Mouse (Mus musculus): ENCODE results near the gene Snx9. TPM values are rescaled to one million over a fixed set of nuclear protein-coding genes. Genes with fewer than 3 reads are reported as not detected.

Gene Snx9
- polyA plus RNA-seq, 1 experiment from 2014 or later, result 55.9 TPM

DNA sequence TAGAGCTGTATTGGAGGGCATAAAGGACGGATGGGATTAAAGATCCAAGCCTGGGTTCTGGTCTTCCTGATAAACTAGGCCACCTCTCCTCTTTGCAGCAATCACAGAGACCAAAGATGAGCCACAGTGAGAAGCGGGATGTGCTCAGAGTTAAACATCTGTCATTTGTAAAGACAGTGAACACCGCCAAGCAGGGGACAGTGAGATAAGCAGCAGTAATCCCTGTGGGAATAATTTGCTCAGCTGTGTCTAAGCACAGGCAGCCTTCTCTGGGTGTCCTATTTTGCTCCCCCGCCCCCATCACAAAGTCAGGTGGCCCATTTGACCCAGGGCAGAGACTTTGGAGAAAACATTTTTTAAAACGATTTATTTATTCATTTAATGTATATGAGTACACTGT is 125.6 kb downstream of the Snx9 start:
- Histone ChIP-seq H3K27ac (no peak overlapping the region), H3K4me3 (replicated peaks) (no peak overlapping the region), H3K9ac (no peak overlapping the region), H3K4me1 (replicated peaks) (peaks cover 31% of the 10 kb centered on the region), H3K4me2 (replicated peaks) (no peak overlapping the region), H3K27me3 (replicated peaks) (no peaks in the 10 kb centered on the region), H3K36me3 (no peaks in the 10 kb centered on the region), H3K9me3 (no peaks in the 10 kb centered on the region)
- ATAC-seq, result no peak
- WGBS, result 75% methylated on average over 5 of the region's 5 CpGs

DNA sequence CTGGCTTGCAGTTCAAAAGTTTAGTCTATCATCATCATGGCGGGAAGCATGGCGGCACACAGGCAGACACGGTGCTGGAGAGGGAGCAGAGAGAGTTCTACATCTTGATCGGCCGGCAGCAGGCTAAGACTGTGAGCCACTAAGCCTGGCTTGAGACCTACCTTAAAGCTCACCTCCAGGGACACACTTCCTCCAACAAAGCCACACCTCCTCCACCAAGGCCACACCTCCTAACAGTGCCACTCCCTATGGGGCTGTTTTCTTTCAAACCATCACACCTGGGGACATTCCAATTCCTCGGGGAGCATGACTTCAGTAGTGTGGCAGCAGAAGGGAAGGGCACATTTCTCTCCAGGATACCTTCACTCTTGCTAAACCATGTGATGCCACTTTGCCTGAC is 127.4 kb downstream of the Snx9 start:
- 0 out of 2 replicates have a peak overlapping the region, but pooled peaks have one; percentile 40 for H3K27ac ChIP-seq
- no peaks in the 10 kb centered on the region for H3K9me3 ChIP-seq
- no peaks in the 10 kb centered on the region for H3K27me3 ChIP-seq (replicated peaks)
- H3K9ac ChIP-seq, result no peak overlapping the region
- H3K4me1 ChIP-seq (replicated peaks), result peaks cover 29% of the 10 kb centered on the region
- no peak overlapping the region for H3K4me2 ChIP-seq (replicated peaks)
- 52% methylated on average over 6 of the region's 6 CpGs for WGBS
- no peak overlapping the region for H3K4me3 ChIP-seq (replicated peaks)
- ATAC-seq, result peak; percentile 63
- H3K36me3 ChIP-seq, result no peaks in the 10 kb centered on the region

GRCm38 (mm10) chr17:5969246-5969645 is 128.1 kb downstream of the Snx9 start:
- WGBS, result 50% methylated on average over 3 of the region's 3 CpGs
- Histone ChIP-seq H3K4me1 (replicated peaks) (peaks cover 28% of the 10 kb centered on the region), H3K27ac (peak overlapping the region; percentile 33; the same call in 1 of the 2 replicates)

DNA sequence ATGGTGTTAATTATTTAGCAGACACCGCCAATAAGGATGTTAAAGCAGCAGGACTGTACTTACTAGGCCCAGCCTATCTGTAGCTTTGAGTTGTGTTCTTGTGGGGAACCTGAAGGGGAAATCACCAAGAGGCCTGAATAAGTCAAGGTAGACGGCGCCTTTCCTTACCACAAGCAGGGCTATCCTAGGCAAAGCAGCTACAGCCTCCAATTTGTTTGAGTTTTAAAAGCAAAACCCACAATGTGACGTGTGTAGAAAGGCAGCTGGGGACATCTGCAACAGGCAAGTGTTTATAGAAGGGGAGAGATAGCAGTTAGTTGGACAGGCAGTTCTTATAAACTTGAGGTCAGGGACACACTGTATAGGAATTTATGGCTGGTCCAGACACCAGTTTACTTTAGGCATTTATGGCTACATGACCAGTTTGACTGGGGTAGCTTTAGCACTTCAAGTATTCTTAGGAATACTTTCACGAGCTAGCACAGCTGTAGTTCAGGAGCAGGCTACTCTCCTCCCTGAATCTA is 129.2 kb downstream of the Snx9 start:
- H3K4me2 ChIP-seq (replicated peaks), result no peak overlapping the region
- 36% methylated on average over 5 of the region's 5 CpGs for WGBS
- H3K9ac ChIP-seq, result no peak overlapping the region
- no peak overlapping the region for H3K4me3 ChIP-seq (replicated peaks)
- H3K36me3 ChIP-seq, result no peaks in the 10 kb centered on the region
- no peaks in the 10 kb centered on the region for H3K27me3 ChIP-seq (replicated peaks)
- peak; percentile 65 for ATAC-seq
- H3K4me1 ChIP-seq (replicated peaks), result peaks cover 25% of the 10 kb centered on the region
- peak overlapping the region; percentile 61 for H3K27ac ChIP-seq
- H3K9me3 ChIP-seq, result no peaks in the 10 kb centered on the region

More at GRCm38 (mm10) chr17:5969246-5969645, 128.1 kb downstream of the Snx9 start:
- H3K9ac ChIP-seq, result no peak overlapping the region
- no peaks in the 10 kb centered on the region for H3K27me3 ChIP-seq (replicated peaks)
- no peak overlapping the region for H3K4me3 ChIP-seq (replicated peaks)
- no peak for ATAC-seq
- no peak overlapping the region for H3K4me2 ChIP-seq (replicated peaks)
- no peaks in the 10 kb centered on the region for H3K36me3 ChIP-seq
- H3K9me3 ChIP-seq, result no peaks in the 10 kb centered on the region

DNA sequence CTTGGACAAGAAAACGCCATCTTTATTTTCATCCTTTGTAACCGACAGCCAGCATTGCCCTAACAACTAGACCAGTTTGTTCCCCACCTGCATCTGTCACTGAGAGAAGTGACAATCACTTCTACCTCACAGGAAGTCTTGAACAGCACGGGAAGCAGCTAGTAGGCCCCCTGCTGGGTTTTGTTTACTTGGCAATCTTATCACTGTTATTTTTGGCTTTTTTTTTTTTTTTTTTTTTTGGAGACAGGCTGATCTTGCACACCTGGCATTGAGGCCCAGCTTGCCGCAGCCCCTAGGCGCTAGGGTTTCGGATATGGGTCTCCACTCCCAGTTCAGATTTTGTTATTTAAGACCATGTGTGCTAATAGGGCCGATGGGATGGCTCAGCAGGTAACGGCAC is 132.4 kb downstream of the Snx9 start:
- Histone ChIP-seq H3K9ac (no peak overlapping the region), H3K27ac (no peak overlapping the region), H3K36me3 (no peaks in the 10 kb centered on the region), H3K27me3 (replicated peaks) (no peaks in the 10 kb centered on the region), H3K4me2 (replicated peaks) (no peak overlapping the region), H3K4me3 (replicated peaks) (no peak overlapping the region), H3K9me3 (no peaks in the 10 kb centered on the region), H3K4me1 (replicated peaks) (peaks cover 47% of the 10 kb centered on the region)
- ATAC-seq, result no peak
- WGBS, result 72% methylated on average over 8 of the region's 8 CpGs

- peaks cover 36% of the 10 kb centered on the region for H3K4me1 ChIP-seq (replicated peaks)
- H3K27ac ChIP-seq, result peak overlapping the region; percentile 74
- no peaks in the 10 kb centered on the region for H3K36me3 ChIP-seq
- H3K27me3 ChIP-seq (replicated peaks), result no peaks in the 10 kb centered on the region
- peak overlapping the region; percentile 28; the same call in 1 of the 2 replicates for H3K9ac ChIP-seq
- peak; percentile 48 for ATAC-seq
- peak overlapping the region; percentile 46 for H3K4me2 ChIP-seq (replicated peaks)
- H3K9me3 ChIP-seq, result no peaks in the 10 kb centered on the region
- no peak overlapping the region; the same call in 1 of the 2 replicates for H3K4me3 ChIP-seq (replicated peaks)
- WGBS, result 28% methylated on average over 23 of the region's 23 CpGs
These were observed 134.2 kb downstream of the Snx9 start for GRCm38 (mm10) chr17:5975099-5975977.

- no peaks in the 10 kb centered on the region for H3K27me3 ChIP-seq (replicated peaks)
- H3K4me2 ChIP-seq (replicated peaks), result peak overlapping the region; percentile 46
- H3K4me3 ChIP-seq (replicated peaks), result no peak overlapping the region
- peak; percentile 14 for ATAC-seq
- H3K36me3 ChIP-seq, result no peaks in the 10 kb centered on the region
- H3K4me1 ChIP-seq (replicated peaks), result peaks cover 36% of the 10 kb centered on the region
- H3K9me3 ChIP-seq, result no peaks in the 10 kb centered on the region
- H3K9ac ChIP-seq, result no peak overlapping the region
- WGBS, result 42% methylated on average over 20 of the region's 20 CpGs
- H3K27ac ChIP-seq, result peak overlapping the region; percentile 74
These were observed 135.3 kb downstream of the Snx9 start for GRCm38 (mm10) chr17:5976221-5977055.

- H3K4me2 ChIP-seq (replicated peaks), result peak overlapping the region; percentile 30; the same call in 1 of the 2 replicates
These were observed 136.2 kb downstream of the Snx9 start for GRCm38 (mm10) chr17:5977056-5977920.

GRCm38 (mm10) chr17:5977921-5978504 is 136.9 kb downstream of the Snx9 start:
- no peak overlapping the region for H3K4me2 ChIP-seq (replicated peaks)
- H3K9ac ChIP-seq, result no peak overlapping the region
- WGBS, result 67% methylated on average over 8 of the region's 8 CpGs
- peaks cover 36% of the 10 kb centered on the region for H3K4me1 ChIP-seq (replicated peaks)
- H3K4me3 ChIP-seq (replicated peaks), result no peak overlapping the region
- H3K9me3 ChIP-seq, result no peaks in the 10 kb centered on the region
- no peaks in the 10 kb centered on the region for H3K27me3 ChIP-seq (replicated peaks)
- 0 out of 2 replicates have a peak overlapping the region, but pooled peaks have one; percentile 3 for H3K27ac ChIP-seq
- no peak for ATAC-seq
- H3K36me3 ChIP-seq, result no peaks in the 10 kb centered on the region

More at GRCm38 (mm10) chr17:5977056-5977920, 136.2 kb downstream of the Snx9 start:
- Histone ChIP-seq H3K9me3 (no peaks in the 10 kb centered on the region), H3K27ac (peak overlapping the region; percentile 64), H3K4me3 (replicated peaks) (no peak overlapping the region), H3K27me3 (replicated peaks) (no peaks in the 10 kb centered on the region), H3K9ac (no peak overlapping the region), H3K36me3 (no peaks in the 10 kb centered on the region), H3K4me1 (replicated peaks) (peaks cover 36% of the 10 kb centered on the region)
- WGBS, result 56% methylated on average over 16 of the region's 16 CpGs
- ATAC-seq, result 0 out of 2 replicates have a peak, but pooled peaks have one; percentile 16

DNA sequence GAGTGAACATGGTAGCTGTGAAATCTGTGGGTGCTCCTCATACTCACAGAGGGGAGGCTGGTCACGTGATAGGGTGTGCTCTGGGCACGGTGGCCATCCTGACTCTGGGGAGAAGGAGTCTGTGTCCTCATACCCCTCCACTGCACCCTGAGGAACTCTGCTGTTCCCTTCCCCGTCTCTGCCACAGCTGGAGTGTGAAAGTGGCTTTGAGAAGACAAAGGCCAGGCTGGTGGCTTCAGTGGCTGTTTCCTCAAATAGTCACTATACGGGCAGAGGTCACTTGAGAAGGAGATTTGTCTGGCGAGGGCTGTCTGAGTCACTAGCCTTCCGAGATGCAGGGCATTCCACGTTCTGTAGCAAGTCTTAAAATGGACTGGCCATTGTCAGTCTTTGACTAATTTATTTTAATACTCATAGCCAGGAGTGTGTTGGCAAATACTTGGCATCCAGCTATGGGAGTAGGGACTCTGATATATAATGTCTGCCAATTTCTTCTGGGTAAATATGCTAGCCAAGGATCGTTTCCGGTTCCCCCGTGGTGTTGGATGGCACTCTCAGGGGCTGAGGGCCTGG is 137.5 kb downstream of the Snx9 start:
- Histone ChIP-seq H3K9me3 (no peaks in the 10 kb centered on the region), H3K27me3 (replicated peaks) (no peaks in the 10 kb centered on the region), H3K27ac (0 out of 2 replicates have a peak overlapping the region, but pooled peaks have one; percentile 17), H3K4me1 (replicated peaks) (peaks cover 36% of the 10 kb centered on the region), H3K4me2 (replicated peaks) (no peak overlapping the region), H3K36me3 (no peaks in the 10 kb centered on the region), H3K4me3 (replicated peaks) (no peak overlapping the region), H3K9ac (no peak overlapping the region)
- no peak for ATAC-seq
- WGBS, result 63% methylated on average over 10 of the region's 10 CpGs

- Histone ChIP-seq H3K4me3 (replicated peaks) (no peak overlapping the region), H3K4me1 (replicated peaks) (peaks cover 30% of the 10 kb centered on the region), H3K9me3 (no peaks in the 10 kb centered on the region), H3K27me3 (replicated peaks) (no peaks in the 10 kb centered on the region), H3K36me3 (no peaks in the 10 kb centered on the region), H3K9ac (no peak overlapping the region), H3K27ac (no peak overlapping the region), H3K4me2 (replicated peaks) (no peak overlapping the region)
- WGBS, result 40% methylated on average over 6 of the region's 6 CpGs
- ATAC-seq, result no peak
These were observed 139.7 kb downstream of the Snx9 start for GRCm38 (mm10) chr17:5980860-5981259.

All from intestine, embryonic 15.5 days (tissue).